Mouse (Mus musculus) MEL (cell line): Measurements from ENCODE around the gene Cd79b. TPM values are rescaled to one million over a fixed set of nuclear protein-coding genes. Genes with fewer than 3 reads are reported as not detected.

Experiments used
- DNase-seq: peaks from one replicate; pipeline ENCODE4 v3.0.0; 2011; ENCODE audit warnings: low read depth, low spot score
- H3K27ac ChIP-seq: 2 replicates; pipeline ENCODE4 v1.5.1; 2012; ENCODE audit warnings: low read depth, mild to moderate bottlenecking, control low read depth, low read length, moderate library complexity; ENCODE audit not compliant: control insufficient read depth
- H3K27me3 ChIP-seq, 2 experiments: fragments of 150-350 bp in 1 of 2; sonication (generic) in 1 of 2; 2 replicates each; pipeline ENCODE4 v1.6.1; 2012; ENCODE audit warnings: low read length in 2 of 2, mild to moderate bottlenecking in 2 of 2, improper control_type of control experiment in 1 of 2, moderate library complexity in 1 of 2; ENCODE audit not compliant: insufficient read depth in 2 of 2, control insufficient read depth in 1 of 2
- H3K36me3 ChIP-seq, 2 experiments: 2 replicates each; pipeline ENCODE4 v1.6.1; 2012 to 2014; ENCODE audit warnings: low read length in 2 of 2, improper control_type of control experiment in 1 of 2, inconsistent platforms in 1 of 2, mild to moderate bottlenecking in 1 of 2; ENCODE audit not compliant: insufficient read depth in 2 of 2, control insufficient read depth in 1 of 2
- H3K4me1 ChIP-seq, 2 experiments: fragments of 150-350 bp in 1 of 2; sonication (generic) in 1 of 2; 2 replicates each; pipeline ENCODE4 v1.6.1; 2012; ENCODE audit warnings: low read length in 2 of 2, improper control_type of control experiment in 1 of 2, mild to moderate bottlenecking in 1 of 2; ENCODE audit not compliant: insufficient read depth in 2 of 2, control insufficient read depth in 1 of 2
- H3K4me3 ChIP-seq, 2 experiments: fragments of 150-350 bp in 1 of 2; sonication (generic) in 1 of 2; 2 replicates each; pipeline ENCODE4 v1.5.1; 2012; ENCODE audit warnings: low read depth in 2 of 2, low read length in 2 of 2, mild to moderate bottlenecking in 2 of 2, moderate library complexity in 2 of 2, control low read depth in 1 of 2, improper control_type of control experiment in 1 of 2; ENCODE audit not compliant: control insufficient read depth in 1 of 2, insufficient read depth in 1 of 2
- H3K79me2 ChIP-seq: 2 replicates; pipeline ENCODE4 v1.6.1; 2012; ENCODE audit warnings: mild to moderate bottlenecking, low read length, moderate library complexity; ENCODE audit not compliant: control insufficient read depth, poor library complexity, insufficient read depth
- H3K9ac ChIP-seq: 2 replicates; pipeline ENCODE4 v1.6.1; 2012; ENCODE audit warnings: low read depth, mild to moderate bottlenecking, control low read depth, low read length, moderate library complexity; ENCODE audit not compliant: control insufficient read depth, poor library complexity, severe bottlenecking
- H3K9me3 ChIP-seq: fragments of 150-350 bp; sonication (generic); replicated peaks from 2 replicates; pipeline ENCODE4 v1.6.1; 2012; ENCODE audit warnings: mild to moderate bottlenecking, low read length, improper control_type of control experiment, moderate library complexity; ENCODE audit not compliant: insufficient read depth
- CTCF ChIP-seq, 3 experiments: IDR thresholded peaks in 2 of 3; conservative IDR thresholded peaks in 1 of 3; 2 replicates each; pipeline ENCODE4 v1.5.1; 2011 to 2012; ENCODE audit warnings: low read length in 3 of 3, low read depth in 2 of 3, mild to moderate bottlenecking in 2 of 3, improper control_type of control experiment in 1 of 3, inconsistent platforms in 1 of 3, mixed read lengths in 1 of 3, moderate library complexity in 1 of 3; ENCODE audit not compliant: control insufficient read depth in 1 of 3, insufficient read depth in 1 of 3, poor library complexity in 1 of 3, severe bottlenecking in 1 of 3
- ELF1 ChIP-seq: IDR thresholded peaks from 2 replicates; pipeline ENCODE4 v1.6.1; 2014; ENCODE audit warnings: low read depth, mild to moderate bottlenecking, inconsistent platforms, low read length, improper control_type of control experiment, moderate library complexity
- EP300 ChIP-seq, 2 experiments: IDR thresholded peaks; 2 replicates each; pipeline ENCODE4 v1.6.1; 2011; ENCODE audit warnings: improper control_type of control experiment in 2 of 2, low read length in 2 of 2, low read depth in 1 of 2, mild to moderate bottlenecking in 1 of 2
- ETS1 ChIP-seq: IDR thresholded peaks from 2 replicates; pipeline ENCODE4 v1.6.1; 2012; ENCODE audit warnings: low read depth, mild to moderate bottlenecking, inconsistent platforms, low read length, improper control_type of control experiment, moderate library complexity
- GATA1 ChIP-seq: IDR thresholded peaks from 2 replicates; pipeline ENCODE4 v1.6.1; 2011; ENCODE audit warnings: low read depth, low read length, improper control_type of control experiment
- JUND ChIP-seq: IDR thresholded peaks from 2 replicates; pipeline ENCODE4 v1.6.1; 2011; ENCODE audit warnings: low read depth, mild to moderate bottlenecking, improper control_type of control experiment, low read length
- KAT2A ChIP-seq: conservative IDR thresholded peaks from 2 replicates; pipeline ENCODE4 v1.6.1; 2012; ENCODE audit warnings: low read depth, low read length, improper control_type of control experiment, inconsistent platforms
- MAX ChIP-seq: IDR thresholded peaks from 2 replicates; pipeline ENCODE4 v1.6.1; 2011; ENCODE audit warnings: low read length, improper control_type of control experiment
- MEF2A ChIP-seq: IDR thresholded peaks from 2 replicates; pipeline ENCODE4 v1.6.1; 2014; ENCODE audit warnings: low read depth, mild to moderate bottlenecking, inconsistent platforms, low read length, improper control_type of control experiment; ENCODE audit not compliant: poor library complexity, insufficient replicate concordance, severe bottlenecking; ENCODE audit errors: extremely low read depth
- MXI1 ChIP-seq: IDR thresholded peaks from 2 replicates; pipeline ENCODE4 v1.6.1; 2011; ENCODE audit warnings: mild to moderate bottlenecking, low read depth, low read length, improper control_type of control experiment
- MYC ChIP-seq: IDR thresholded peaks from 2 replicates; pipeline ENCODE4 v1.6.1; 2011; ENCODE audit warnings: low read depth, mild to moderate bottlenecking, low read length, improper control_type of control experiment, moderate library complexity
- POLR2A ChIP-seq, 2 experiments: IDR thresholded peaks; 2 replicates each; pipeline ENCODE4 v1.6.1; 2011 to 2012; ENCODE audit warnings: low read length in 2 of 2, mild to moderate bottlenecking in 2 of 2, control low read depth in 1 of 2, improper control_type of control experiment in 1 of 2, low read depth in 1 of 2, moderate library complexity in 1 of 2; ENCODE audit not compliant: control insufficient read depth in 1 of 2, insufficient read depth in 1 of 2, poor library complexity in 1 of 2
- RAD21 ChIP-seq: IDR thresholded peaks from 2 replicates; pipeline ENCODE4 v1.6.1; 2011; ENCODE audit warnings: mild to moderate bottlenecking, low read depth, low read length, improper control_type of control experiment
- SMC3 ChIP-seq: IDR thresholded peaks from 2 replicates; pipeline ENCODE4 v1.6.1; 2011; ENCODE audit warnings: low read depth, low read length, improper control_type of control experiment
- TAL1 ChIP-seq: IDR thresholded peaks from 2 replicates; pipeline ENCODE4 v1.6.1; 2012; ENCODE audit warnings: mild to moderate bottlenecking, inconsistent platforms, low read length, moderate library complexity, mixed read lengths
- TBP ChIP-seq: IDR thresholded peaks from 2 replicates; pipeline ENCODE4 v1.8.0; 2011; ENCODE audit warnings: low read depth, low read length, improper control_type of control experiment
- ZC3H11A ChIP-seq: IDR thresholded peaks from 2 replicates; pipeline ENCODE4 v1.6.1; 2012; ENCODE audit warnings: low read depth, mild to moderate bottlenecking, inconsistent platforms, low read length, improper control_type of control experiment
- ZKSCAN1 ChIP-seq: IDR thresholded peaks from 2 replicates; pipeline ENCODE4 v1.6.1; 2012; ENCODE audit warnings: low read depth, mild to moderate bottlenecking, inconsistent platforms, low read length, improper control_type of control experiment, moderate library complexity
- polyA plus RNA-seq, 2 experiments: library from polyadenylated mRNA; stranded (reverse) in 1 of 2; unstranded in 1 of 2; fragments of >175 nt in 1 of 2; fragments of >200 nt in 1 of 2; gene quantifications; 2 replicates each; pipeline versions ENCODE4 v1.2.1 to v1.2.4; 2012; ENCODE audit warnings: low replicate concordance in 2 of 2, low read depth in 1 of 2; ENCODE audit not compliant: insufficient read length in 2 of 2, insufficient read depth in 1 of 2, missing spikeins in 1 of 2
- total RNA-seq: library from RNA; depleted of rRNA; stranded (reverse); fragments of 300-350 nt; gene quantifications from 2 replicates; pipeline ENCODE4 v1.2.3, GENCODE M21; 2012

Gene Cd79b
- total and polyA plus RNA-seq, 3 experiments: 0.54 to 2.4 TPM; not detected in 1

DNA sequence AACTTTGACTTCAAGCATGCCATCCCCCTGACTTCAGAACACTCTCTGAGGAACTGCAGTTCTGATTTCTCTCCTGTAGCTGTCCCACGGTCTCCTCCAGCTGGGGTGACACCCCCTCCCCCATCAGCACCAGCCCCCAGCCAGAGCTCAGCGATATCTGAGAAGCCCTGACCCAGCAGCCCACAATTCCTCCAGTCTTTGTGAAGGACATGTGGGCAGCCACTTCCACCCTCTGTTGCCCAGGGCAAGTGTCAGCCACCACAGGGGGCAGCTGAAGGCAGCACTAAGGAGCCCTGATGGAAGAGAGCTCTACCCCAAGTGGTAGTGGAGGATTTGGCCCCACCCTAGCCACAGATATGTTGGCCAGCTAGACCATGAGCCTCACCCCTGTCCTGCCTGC is 19.5 kb upstream of the Cd79b start:
- H3K4me3 ChIP-seq: no peak overlapping the region
- H3K9ac ChIP-seq: no peak overlapping the region
- TF ChIP-seq ZKSCAN1 (no peak), TBP (no peak), TAL1 (no peak), GATA1 (no peak)
- H3K79me2 ChIP-seq: no peaks in the 10 kb centered on the region
- H3K36me3 ChIP-seq: no peaks in the 10 kb centered on the region
- H3K9me3 ChIP-seq: no peaks in the 10 kb centered on the region
- DNase-seq: no peak
- no peak overlapping the region for H3K27ac ChIP-seq
- peaks cover 0 to 7% of the 10 kb centered on the region in 2 experiments; a peak in 2 of 4 replicates for H3K27me3 ChIP-seq
- peaks cover 0 to 3% of the 10 kb centered on the region in 2 experiments; a peak in 1 of 4 replicates for H3K4me1 ChIP-seq

DNA sequence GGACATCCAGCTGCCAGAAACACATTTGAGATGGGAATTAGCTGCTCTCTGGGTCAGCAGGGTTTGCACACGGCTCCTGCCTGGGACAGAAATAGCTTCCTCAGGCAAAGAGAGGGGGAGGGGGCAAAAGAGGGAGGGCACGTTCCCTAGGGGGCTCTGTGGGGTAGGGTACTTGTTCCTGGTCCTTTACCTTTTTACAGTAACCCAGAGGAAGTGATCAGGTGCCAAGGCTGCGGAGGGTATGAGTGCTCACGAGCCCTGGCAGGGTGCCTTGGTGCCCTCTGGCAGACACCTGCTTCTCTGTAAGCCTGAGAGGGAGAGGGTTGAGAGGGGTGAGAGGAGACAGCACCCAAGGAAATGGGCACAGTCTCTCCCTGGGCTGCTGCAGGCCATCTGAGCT is 17.9 kb upstream of the Cd79b start:
- TF ChIP-seq EP300 (IDR thresholded peaks at IDR 0.05; ENCODE audit: low read depth in 1 of 2, low read length in 2 of 2) (no peak), KAT2A (no peak), MEF2A (no peak), ETS1 (no peak), MAX (no peak), POLR2A (IDR thresholded peaks at IDR 0.05; ENCODE audit: control insufficient read depth in 1 of 2, insufficient read depth in 1 of 2, low read depth in 1 of 2, low read length in 2 of 2, poor library complexity in 1 of 2) (no peak), JUND (no peak)
- no peak overlapping the region for H3K9ac ChIP-seq
- no peak overlapping the region for H3K27ac ChIP-seq
- peaks cover 0 to 4% of the 10 kb centered on the region in 2 experiments; a peak in 2 of 4 replicates for H3K27me3 ChIP-seq
- no peak overlapping the region for H3K4me3 ChIP-seq
- no peaks in the 10 kb centered on the region for H3K36me3 ChIP-seq
- no peaks in the 10 kb centered on the region for H3K9me3 ChIP-seq
- H3K4me1 ChIP-seq: peaks cover 0 to 8% of the 10 kb centered on the region in 2 experiments; a peak in 1 of 4 replicates
- H3K79me2 ChIP-seq: no peaks in the 10 kb centered on the region
- DNase-seq: no peak

DNA sequence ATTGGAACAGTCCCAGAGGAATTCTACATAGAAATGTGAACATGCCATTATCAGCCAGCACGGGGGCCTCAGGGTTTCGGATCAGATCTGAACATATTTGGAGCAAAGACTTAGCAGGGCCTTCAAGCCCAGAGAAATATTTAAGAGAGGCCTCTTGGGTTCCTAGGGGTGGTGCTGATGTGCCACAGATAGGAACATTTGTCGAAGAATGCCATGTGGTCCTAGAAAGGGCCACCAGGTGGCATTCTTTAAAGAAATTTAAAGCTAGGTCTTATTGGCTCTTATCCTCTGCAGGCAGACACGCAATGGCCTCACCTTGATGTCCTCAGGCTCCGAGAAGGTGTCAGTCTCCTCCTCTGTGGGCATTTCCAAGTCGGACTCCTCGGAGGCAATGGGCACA is 15.1 kb upstream of the Cd79b start:
- Histone ChIP-seq H3K4me3 (no peak overlapping the region), H3K79me2 (no peaks in the 10 kb centered on the region), H3K27ac (no peak overlapping the region), H3K4me1 (peaks cover 0 to 24% of the 10 kb centered on the region in 2 experiments; a peak in 2 of 4 replicates), H3K9me3 (no peaks in the 10 kb centered on the region), H3K27me3 (peaks cover 0 to 2% of the 10 kb centered on the region in 2 experiments; a peak in 2 of 4 replicates), H3K36me3 (peaks cover 0 to 12% of the 10 kb centered on the region in 2 experiments; a peak in 2 of 4 replicates), H3K9ac (no peak overlapping the region)
- peak; percentile 80 for DNase-seq
- TF ChIP-seq SMC3 (peak; percentile 98), TBP (0 out of 2 replicates have a peak, but pooled peaks have one; percentile 15), ZC3H11A (peak; percentile 76), MXI1 (0 out of 2 replicates have a peak, but pooled peaks have one; percentile 32), MAX (peak; percentile 78), RAD21 (peak; percentile 79), CTCF (IDR thresholded peaks at IDR 0.05 in 2 of 3, conservative IDR thresholded peaks at IDR 0.05 in 1 of 3; ENCODE audit: control insufficient read depth in 1 of 3, insufficient read depth in 1 of 3, low read depth in 2 of 3, low read length in 3 of 3, poor library complexity in 1 of 3, severe bottlenecking in 1 of 3) (peak; percentile 35 to 99 (median 45)), TAL1 (no peak), MYC (peak; percentile 84), ELF1 (no peak), GATA1 (peak; percentile 42; the same call in 1 of the 2 replicates)
